Mouse (Mus musculus) neural tube, embryonic 14.5 days (tissue): ENCODE measurements around the gene Pdzph1. TPM values are rescaled to one million over a fixed set of nuclear protein-coding genes. Genes with fewer than 3 reads are reported as not detected.

Source experiments
- ATAC-seq: fragments of 200-750 bp; cut with Nextera tagmentation; 2 replicates; pipeline ENCODE4 v1.8.0; 2017; ENCODE audit warnings: low read depth, mild to moderate bottlenecking, moderate TSS enrichment, moderate library complexity
- H3K27ac ChIP-seq: fragments of 300-500 bp; sonication (generic); 2 replicates; pipeline ENCODE4 v1.5.1; 2014; ENCODE audit warnings: low read depth, mild to moderate bottlenecking, control low read depth, low read length, moderate library complexity, mixed read lengths
- H3K27me3 ChIP-seq: fragments of 300-500 bp; sonication (generic); 2 replicates; pipeline ENCODE4 v1.6.1; 2014; ENCODE audit warnings: low read length; ENCODE audit not compliant: control insufficient read depth, insufficient read depth
- H3K36me3 ChIP-seq: fragments of 300-500 bp; sonication (generic); 2 replicates; pipeline ENCODE4 v1.6.1; 2014; ENCODE audit warnings: low read length, mixed read lengths; ENCODE audit not compliant: control insufficient read depth, insufficient read depth
- H3K4me1 ChIP-seq: fragments of 300-500 bp; sonication (generic); 2 replicates; pipeline ENCODE4 v1.6.1; 2014; ENCODE audit warnings: low read length; ENCODE audit not compliant: control insufficient read depth, insufficient read depth
- H3K4me2 ChIP-seq: fragments of 300-500 bp; sonication (generic); 2 replicates; pipeline ENCODE4 v1.6.1; 2014; ENCODE audit warnings: mild to moderate bottlenecking, low read depth, low read length, control low read depth
- H3K4me3 ChIP-seq: fragments of 300-500 bp; sonication (generic); 2 replicates; pipeline ENCODE4 v1.5.1; 2014; ENCODE audit warnings: low read depth, low read length, control low read depth, mixed read lengths
- H3K9ac ChIP-seq: fragments of 300-500 bp; sonication (generic); replicated peaks from 2 replicates; pipeline ENCODE4 v1.6.1; 2014; ENCODE audit warnings: low read depth, mild to moderate bottlenecking, control low read depth, low read length, mixed read lengths
- H3K9me3 ChIP-seq: fragments of 300-500 bp; sonication (generic); 2 replicates; pipeline ENCODE4 v1.6.1; 2016; ENCODE audit warnings: low read length; ENCODE audit not compliant: control insufficient read depth
- WGBS: fragments of 180-500 bp; shearing (Covaris S2); extraction: QIAGEN DNeasy Blood & Tissue Kit; methylation state at CpG from one replicate; pipeline ENCODE4 v1.1.7; 2014; 5-methylcytosine and 5-hydroxymethylcytosine counted together
- polyA plus RNA-seq: library from polyadenylated mRNA; unstranded; fragments of >200 nt; fragmentation: Nextera tagmentation; extraction: Ambion mirVana; gene quantifications from 2 replicates; pipeline ENCODE4 v1.2.1, GENCODE M21; 2014

The Pdzph1 gene
- polyA plus RNA-seq, result 0.29 and 0.52 TPM in 2 replicates

DNA sequence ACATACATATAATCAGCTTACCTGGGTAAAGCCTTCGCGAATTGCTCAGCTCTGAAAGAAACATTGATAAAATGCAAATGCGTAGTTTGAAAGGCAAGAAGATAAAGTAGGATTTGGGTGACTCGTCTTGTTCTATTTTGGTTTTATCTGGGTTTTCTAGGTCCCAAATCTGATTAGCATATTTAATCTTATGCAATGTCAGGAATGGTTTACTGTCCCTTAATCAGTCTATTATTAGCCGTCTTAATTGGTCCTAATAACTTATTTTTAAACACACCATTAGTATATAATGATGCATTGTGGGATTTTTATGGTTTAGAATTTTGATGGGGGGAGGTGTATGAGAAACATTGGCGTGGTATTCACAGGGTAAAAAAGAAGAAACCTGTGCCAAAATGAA lies at the start of gene Pdzph1:
Gene Pdzph1 (minus strand): TSS at position 101 of the 400 bp plus-strand sequence.
- no peaks in the 10 kb centered on the region for H3K9me3 ChIP-seq
- 85% methylated on average over 6 of the region's 6 CpGs for WGBS

DNA sequence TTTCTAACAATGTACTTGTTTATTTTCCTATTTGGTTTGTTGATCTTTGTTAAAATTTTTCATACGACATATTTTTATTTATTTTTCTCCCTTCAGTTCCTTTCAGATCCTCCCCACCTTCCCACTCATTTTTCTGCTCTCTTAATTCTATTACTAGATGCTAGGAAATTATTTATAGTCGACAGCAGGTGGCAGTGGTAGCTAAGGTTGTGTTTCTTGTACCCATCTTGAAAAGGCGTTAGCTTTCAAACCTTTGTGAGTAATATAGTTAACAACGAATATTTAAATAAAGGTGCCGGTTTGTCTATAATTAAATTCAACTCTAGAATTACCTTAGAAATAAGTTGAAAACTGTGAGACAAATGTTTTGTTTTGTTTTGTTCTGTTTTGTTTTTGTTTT lies 48.6 kb upstream of the Pdzph1 start:
- no peak overlapping the region for H3K9ac ChIP-seq
- no peak overlapping the region for H3K4me2 ChIP-seq
- H3K36me3 ChIP-seq, result no peaks in the 10 kb centered on the region
- WGBS, result 54% methylated on average over 5 of the region's 5 CpGs
- H3K9me3 ChIP-seq, result no peaks in the 10 kb centered on the region
- H3K4me3 ChIP-seq, result no peak overlapping the region
- no peak for ATAC-seq
- no peaks in the 10 kb centered on the region for H3K27me3 ChIP-seq
- H3K4me1 ChIP-seq, result no peaks in the 10 kb centered on the region
- no peak overlapping the region for H3K27ac ChIP-seq

More for the DNA sequence above, at the start of gene Pdzph1:
- Histone ChIP-seq H3K9ac (no peak within 1 kb of the TSS), H3K27ac (no peak within 1 kb of the TSS), H3K4me1 (no peaks in the 10 kb centered on the region), H3K36me3 (no peaks in the 10 kb centered on the region), H3K4me2 (no peak within 1 kb of the TSS), H3K4me3 (no peak within 1 kb of the TSS), H3K27me3 (no peaks in the 10 kb centered on the region)
- no peak for ATAC-seq

DNA sequence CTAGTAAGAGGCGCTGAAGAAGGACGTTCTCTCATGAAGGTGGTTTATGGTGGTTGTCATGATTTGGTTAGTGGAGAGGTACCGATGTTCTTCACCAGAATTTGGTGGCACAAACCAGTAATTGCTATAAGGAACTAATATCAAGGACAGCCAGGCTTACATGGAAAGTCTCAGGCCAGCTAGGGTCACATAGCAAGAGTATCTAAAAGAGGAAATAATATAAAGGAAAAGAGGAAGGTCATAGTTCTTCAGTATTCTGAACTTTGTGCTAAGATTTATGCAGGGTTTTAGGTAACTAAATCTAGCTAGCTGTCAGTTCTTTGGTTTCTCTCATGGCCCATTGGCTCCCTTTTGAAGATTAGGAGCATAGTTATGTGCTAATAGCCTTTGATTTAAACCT lies 42.3 kb upstream of the Pdzph1 start:
- no peak overlapping the region for H3K4me3 ChIP-seq
- no peak for ATAC-seq
- no peaks in the 10 kb centered on the region for H3K9me3 ChIP-seq
- H3K27me3 ChIP-seq, result no peaks in the 10 kb centered on the region
- H3K4me2 ChIP-seq, result no peak overlapping the region
- no peaks in the 10 kb centered on the region for H3K36me3 ChIP-seq
- no peaks in the 10 kb centered on the region for H3K4me1 ChIP-seq
- H3K27ac ChIP-seq, result no peak overlapping the region
- 93% methylated on average over 3 of the region's 3 CpGs for WGBS
- no peak overlapping the region for H3K9ac ChIP-seq

DNA sequence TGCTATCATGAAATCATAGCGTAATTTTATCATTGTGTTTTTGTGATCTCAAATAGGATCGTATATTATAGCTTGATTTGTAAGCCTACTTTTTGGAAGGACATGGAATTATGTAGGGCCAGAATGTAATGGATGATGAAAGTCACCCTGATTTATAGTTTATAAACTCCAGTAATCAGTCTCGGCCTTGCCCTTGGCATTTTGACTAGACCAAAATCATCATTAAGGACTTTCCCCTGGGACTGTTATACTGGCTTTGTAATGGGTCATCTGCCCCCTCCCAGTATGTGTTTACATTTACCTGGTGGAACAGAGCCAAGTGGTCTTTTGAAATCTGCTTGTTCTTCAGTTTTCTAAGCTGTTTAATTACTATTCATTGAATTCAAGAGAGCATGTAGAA lies 35.2 kb upstream of the Pdzph1 start:
- WGBS, result 74% methylated on average over 3 of the region's 3 CpGs
- Histone ChIP-seq H3K36me3 (no peaks in the 10 kb centered on the region), H3K27ac (no peak overlapping the region), H3K9me3 (no peaks in the 10 kb centered on the region), H3K4me2 (no peak overlapping the region), H3K4me3 (no peak overlapping the region), H3K27me3 (no peaks in the 10 kb centered on the region), H3K9ac (no peak overlapping the region), H3K4me1 (no peaks in the 10 kb centered on the region)
- ATAC-seq, result no peak

DNA sequence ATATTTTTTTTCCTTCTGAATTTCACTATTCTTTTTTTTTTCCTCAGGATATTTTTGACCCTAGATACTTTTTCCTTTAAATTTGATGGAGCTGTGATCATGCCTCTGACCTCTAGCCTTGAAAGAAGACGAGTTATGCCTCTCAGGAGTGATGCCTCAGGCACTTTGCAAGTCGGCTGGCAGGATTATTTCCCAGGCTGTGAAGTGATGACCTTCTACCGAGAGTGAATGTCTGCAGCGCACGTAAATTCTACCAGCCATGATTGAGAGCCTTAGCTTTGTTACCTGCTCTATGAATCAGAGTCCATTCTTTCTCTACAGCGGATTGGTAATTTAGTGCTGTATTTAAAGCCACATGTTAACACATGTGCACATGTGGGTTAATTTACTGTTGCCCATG lies 33.3 kb upstream of the Pdzph1 start:
- Histone ChIP-seq H3K4me2 (no peak overlapping the region), H3K27me3 (no peaks in the 10 kb centered on the region), H3K9me3 (no peaks in the 10 kb centered on the region), H3K4me3 (no peak overlapping the region), H3K9ac (no peak overlapping the region), H3K4me1 (no peaks in the 10 kb centered on the region), H3K27ac (no peak overlapping the region), H3K36me3 (no peaks in the 10 kb centered on the region)
- no peak; the same call in 1 of the 2 replicates for ATAC-seq
- 13% methylated on average over 6 of the region's 6 CpGs for WGBS

DNA sequence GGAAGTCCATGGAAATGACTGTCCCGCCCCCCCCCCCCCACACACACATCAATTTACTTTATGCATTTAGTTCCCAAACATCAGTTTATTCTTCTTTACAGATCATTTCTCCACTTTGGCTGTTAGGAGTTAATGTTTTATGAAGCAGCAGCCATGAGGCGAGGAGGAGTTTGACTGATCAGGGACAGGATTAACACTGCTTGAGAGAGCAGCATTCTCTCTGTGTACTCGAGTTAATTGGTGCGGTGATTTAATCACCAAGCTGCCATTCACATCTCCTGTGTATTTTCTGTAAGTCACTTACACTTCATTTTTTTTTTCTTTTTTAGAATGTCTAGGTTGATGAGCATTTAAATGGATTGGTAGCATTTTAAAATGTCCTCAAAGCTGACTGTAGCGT lies 32.8 kb upstream of the Pdzph1 start:
- H3K4me2 ChIP-seq, result no peak overlapping the region
- no peak overlapping the region for H3K27ac ChIP-seq

DNA sequence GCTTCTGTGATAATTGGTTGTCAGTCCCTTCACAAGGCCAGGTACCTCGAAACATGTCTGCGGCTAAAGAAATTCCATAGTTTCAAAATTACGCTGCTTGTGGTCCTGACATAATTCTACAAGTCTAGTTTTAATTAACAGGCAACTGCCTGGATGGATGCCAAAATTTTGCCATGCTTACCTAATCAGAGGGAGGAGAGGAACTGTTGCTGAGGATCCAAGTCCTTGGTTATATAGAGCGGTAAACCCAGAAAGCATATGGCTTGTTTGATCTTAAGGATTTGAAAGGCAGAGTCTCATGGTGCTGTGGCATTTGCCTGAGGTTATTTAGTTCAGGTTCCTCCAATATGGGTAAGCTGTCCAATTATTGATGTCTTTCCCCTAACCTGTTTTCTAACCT lies 27.5 kb upstream of the Pdzph1 start:
- H3K27me3 ChIP-seq, result no peaks in the 10 kb centered on the region
- 92% methylated on average over 4 of the region's 4 CpGs for whole genome bisulfite sequencing
- no peaks in the 10 kb centered on the region for H3K36me3 ChIP-seq
- no peak overlapping the region for H3K27ac ChIP-seq
- H3K9ac ChIP-seq, result no peak overlapping the region
- no peaks in the 10 kb centered on the region for H3K4me1 ChIP-seq
- no peak overlapping the region for H3K4me3 ChIP-seq
- no peak for ATAC-seq
- H3K4me2 ChIP-seq, result no peak overlapping the region
- no peaks in the 10 kb centered on the region for H3K9me3 ChIP-seq

More for the DNA sequence above, 32.8 kb upstream of the Pdzph1 start:
- H3K4me3 ChIP-seq, result no peak overlapping the region
- no peak for ATAC-seq
- no peaks in the 10 kb centered on the region for H3K27me3 ChIP-seq
- 33% methylated on average over 5 of the region's 5 CpGs for WGBS
- H3K36me3 ChIP-seq, result no peaks in the 10 kb centered on the region
- H3K9me3 ChIP-seq, result no peaks in the 10 kb centered on the region
- no peak overlapping the region for H3K9ac ChIP-seq
- H3K4me1 ChIP-seq, result no peaks in the 10 kb centered on the region

DNA sequence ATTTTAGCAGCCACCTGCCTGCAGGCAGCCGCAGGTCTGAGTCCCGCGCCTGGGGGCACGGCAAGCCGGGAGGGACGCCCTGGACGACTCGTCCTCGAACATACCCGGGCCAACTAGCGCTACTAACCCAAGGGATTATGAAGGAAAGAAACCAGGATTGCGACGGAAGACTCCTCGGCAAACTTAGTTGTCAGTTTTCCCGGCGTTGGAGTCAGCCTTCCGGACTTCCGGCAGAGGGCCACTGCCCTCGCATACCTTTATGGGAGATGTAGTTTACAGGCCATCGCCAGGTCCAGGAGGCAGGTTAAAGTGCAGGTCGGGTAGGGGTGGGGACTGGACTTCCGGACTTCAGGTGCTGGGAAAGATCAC lies 21.9 kb upstream of the Pdzph1 start, which contains the start of gene Nudt12:
Gene Nudt12 (minus strand): TSS at position 282 of the 369 bp plus-strand sequence.
- H3K36me3 ChIP-seq, result no peaks in the 10 kb centered on the region
- H3K27me3 ChIP-seq, result no peaks in the 10 kb centered on the region
- peak within 1 kb of the TSS; percentile 49; the same call in 1 of the 2 replicates for H3K9ac ChIP-seq
- H3K4me2 ChIP-seq, result peak within 1 kb of the TSS; percentile 58
- no peak within 1 kb of the TSS for H3K27ac ChIP-seq
- peak within 1 kb of the TSS; percentile 71 for H3K4me3 ChIP-seq
- no peaks in the 10 kb centered on the region for H3K9me3 ChIP-seq
- peak; percentile 89 for ATAC-seq
- WGBS, result 1% methylated on average over 22 of the region's 22 CpGs
- H3K4me1 ChIP-seq, result no peaks in the 10 kb centered on the region

DNA sequence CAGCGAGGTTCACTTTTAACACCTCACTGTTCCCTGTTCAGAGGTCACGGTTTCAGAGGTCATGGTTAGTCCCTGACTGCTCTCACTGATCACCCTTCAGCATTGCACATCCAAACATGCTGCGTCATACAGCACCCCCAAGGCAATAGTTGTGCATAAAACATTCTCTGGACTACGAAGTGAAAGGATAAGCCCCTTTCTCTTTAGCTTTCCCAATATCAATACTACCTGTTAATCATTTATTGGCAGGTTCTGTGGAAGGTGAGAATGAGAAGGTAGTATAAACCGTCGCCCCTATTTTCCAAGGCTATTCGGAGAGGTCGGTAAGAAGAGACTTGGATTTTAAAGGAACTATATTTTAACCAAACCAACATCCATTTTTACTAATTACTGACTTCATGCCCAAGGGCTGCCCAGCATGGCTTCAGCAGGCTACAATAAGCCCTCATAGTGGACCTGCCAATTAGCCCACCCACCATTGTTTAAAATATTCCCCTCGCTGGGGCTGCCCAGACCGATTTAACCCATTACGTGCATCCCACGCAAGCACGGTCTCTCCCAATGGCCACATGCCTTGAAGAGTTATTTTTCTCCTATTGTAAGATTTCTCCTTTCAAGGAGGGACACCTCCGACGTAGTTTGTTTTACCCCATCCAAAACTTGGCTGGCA lies 21.4 kb upstream of the Pdzph1 start:
- Histone ChIP-seq H3K4me1 (no peaks in the 10 kb centered on the region), H3K4me2 (peak overlapping the region; percentile 58), H3K27me3 (no peaks in the 10 kb centered on the region), H3K9me3 (no peaks in the 10 kb centered on the region), H3K27ac (no peak overlapping the region), H3K4me3 (peak overlapping the region; percentile 71), H3K9ac (peak overlapping the region; percentile 49; the same call in 1 of the 2 replicates), H3K36me3 (no peaks in the 10 kb centered on the region)
- WGBS, result 6% methylated on average over 15 of the region's 15 CpGs
- peak; percentile 76; the same call in 1 of the 2 replicates for ATAC-seq
